Mouse (Mus musculus) cortical plate, adult 2 months (tissue): ENCODE data around the gene Eid1. TPM values are rescaled to one million over a fixed set of nuclear protein-coding genes. Genes with fewer than 3 reads are reported as not detected.
A peak's percentile ranks its signal among the peaks of the same experiment; 100 is the strongest.

Experiments used
- H3K27ac ChIP-seq: fragments of 200-500 bp; 2 replicates; pipeline ENCODE4 v1.5.1; 2012; ENCODE audit warnings: low read length, control low read depth, inconsistent platforms; ENCODE audit not compliant: insufficient read depth
- H3K4me1 ChIP-seq: fragments of 200-500 bp; 2 replicates; pipeline ENCODE4 v1.6.1; 2011; ENCODE audit warnings: low read length; ENCODE audit not compliant: control insufficient read depth, insufficient read depth
- H3K4me3 ChIP-seq: fragments of 200-500 bp; 2 replicates; pipeline ENCODE4 v1.5.1; 2011; ENCODE audit warnings: mild to moderate bottlenecking, low read length, control low read depth; ENCODE audit not compliant: insufficient read depth
- CTCF ChIP-seq: fragments of 200-500 bp; IDR thresholded peaks from 2 replicates; pipeline ENCODE4 v1.5.1; 2011; ENCODE audit warnings: mild to moderate bottlenecking, control low read depth, low read length; ENCODE audit not compliant: insufficient read depth; ENCODE audit errors: extremely low read depth
- POLR2A ChIP-seq: fragments of 200-500 bp; IDR thresholded peaks from 2 replicates; pipeline ENCODE4 v1.6.1; 2011; ENCODE audit warnings: mild to moderate bottlenecking, low read length, control low read depth; ENCODE audit not compliant: insufficient read depth; ENCODE audit errors: extremely low read depth
- polyA plus RNA-seq: library from polyadenylated mRNA; depleted of rRNA; stranded (reverse); fragments of >200 nt; gene quantifications from 2 replicates; pipeline ENCODE4 v1.2.3, GENCODE M21; 2012; rRNA removed

Eid1 gene
- polyA plus RNA-seq, 1 experiment = 177 TPM

DNA sequence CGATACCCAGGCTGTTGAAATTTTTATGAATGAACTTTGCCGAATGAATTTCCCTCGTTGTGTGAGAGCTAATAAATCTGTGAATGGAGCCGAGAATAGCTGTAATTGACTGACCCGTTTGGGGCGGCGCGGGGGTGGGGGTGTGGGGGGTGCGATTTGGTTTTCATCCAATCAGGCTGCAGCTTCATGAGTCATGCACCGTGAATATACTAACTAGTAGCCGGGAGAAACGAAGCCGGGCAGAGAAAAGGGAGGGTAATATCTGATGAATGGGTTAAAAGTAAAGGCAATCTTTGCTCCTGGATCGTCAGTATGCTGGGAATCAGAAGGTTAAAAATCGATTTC is 51.2 kb downstream of the Eid1 start, which contains the start of gene Shc4:
Gene Shc4 (minus strand): TSS at position 63 of the 345 bp plus-strand sequence.
- Histone ChIP-seq H3K27ac (no peak within 1 kb of the TSS), H3K4me3 (peak within 1 kb of the TSS; percentile 31), H3K4me1 (0 out of 2 replicates have a peak, but pooled peaks cover 1% of the 10 kb centered on the region)
- TF ChIP-seq POLR2A (no peak), CTCF (no peak)

Other genes starting within 250 kb of the Eid1 start
- gene Gm9913, start 168.0 kb upstream of the Eid1 start, polyA plus RNA-seq = 0.06 and 0.11 TPM in 2 replicates
- gene Fbn1, start 165.1 kb upstream of the Eid1 start, polyA plus RNA-seq = 1.5 and 2.0 TPM in 2 replicates
- gene Cep152, start 48.0 kb upstream of the Eid1 start, polyA plus RNA-seq = 2.0 TPM in 2 replicates
- gene Shc4, start 51.1 kb downstream of the Eid1 start, polyA plus RNA-seq = 3.5 and 3.7 TPM in 2 replicates
- 35.6 and 38.2 TPM in 2 replicates for gene Secisbp2l, start 109.8 kb downstream of the Eid1 start, polyA plus RNA-seq
- 19.6 and 20.5 TPM in 2 replicates for gene Galk2, start 186.0 kb downstream of the Eid1 start, polyA plus RNA-seq
- 60.1 and 71.0 TPM in 2 replicates for gene Cops2, start 186.0 kb downstream of the Eid1 start, polyA plus RNA-seq